Mouse (Mus musculus) neural tube, embryonic 15.5 days (tissue): ENCODE measurements around the gene Spata17. TPM values are rescaled to one million over a fixed set of nuclear protein-coding genes. Genes with fewer than 3 reads are reported as not detected.
"Not testable (repeated sequence)": the region's sequence is repeated elsewhere in the genome, so short reads cannot be mapped to it uniquely, and the experiment has no call there.

Experiments used
- ATAC-seq: fragments of 200-750 bp; cut with Nextera tagmentation; 2 replicates; pipeline ENCODE4 v1.8.0; 2017; ENCODE audit warnings: mild to moderate bottlenecking, moderate TSS enrichment, moderate library complexity; ENCODE audit not compliant: low FRiP score
- H3K27ac ChIP-seq: fragments of 300-500 bp; sonication (generic); replicated peaks from 2 replicates; pipeline ENCODE4 v1.5.1; 2015; ENCODE audit warnings: mild to moderate bottlenecking, inconsistent platforms
- H3K27me3 ChIP-seq: fragments of 300-500 bp; sonication (generic); replicated peaks from 2 replicates; pipeline ENCODE4 v1.6.1; 2015; ENCODE audit warnings: inconsistent platforms
- H3K36me3 ChIP-seq: fragments of 300-500 bp; sonication (generic); 2 replicates; pipeline ENCODE4 v1.6.1; 2015; ENCODE audit warnings: inconsistent platforms
- H3K4me1 ChIP-seq: fragments of 300-500 bp; sonication (generic); 2 replicates; pipeline ENCODE4 v1.6.1; 2015; ENCODE audit warnings: inconsistent platforms
- H3K4me2 ChIP-seq: fragments of 300-500 bp; sonication (generic); 2 replicates; pipeline ENCODE4 v1.6.1; 2015; ENCODE audit warnings: inconsistent platforms, mild to moderate bottlenecking, moderate library complexity
- H3K4me3 ChIP-seq: fragments of 300-500 bp; sonication (generic); replicated peaks from 2 replicates; pipeline ENCODE4 v1.5.1; 2015; ENCODE audit warnings: mild to moderate bottlenecking, inconsistent platforms
- H3K9ac ChIP-seq: fragments of 300-500 bp; sonication (generic); replicated peaks from 2 replicates; pipeline ENCODE4 v1.6.1; 2015; ENCODE audit warnings: mild to moderate bottlenecking, inconsistent platforms
- H3K9me3 ChIP-seq: fragments of 300-500 bp; sonication (generic); replicated peaks from 2 replicates; pipeline ENCODE4 v1.6.1; 2016; ENCODE audit warnings: inconsistent platforms
- whole genome bisulfite sequencing: fragments of 180-500 bp; shearing (Covaris S2); methylation state at CpG from one replicate; pipeline ENCODE4 v1.1.7; 2015; ENCODE audit warnings: mixed read lengths; 5-methylcytosine and 5-hydroxymethylcytosine counted together
- polyA plus RNA-seq: library from polyadenylated mRNA; unstranded; fragments of >200 nt; fragmentation: Nextera tagmentation; extraction: Ambion mirVana; gene quantifications from 2 replicates; pipeline ENCODE4 v1.2.1, GENCODE M21; 2015

The Spata17 gene
- polyA plus RNA-seq, 1 experiment from 2014 or later: 2.0 TPM

DNA sequence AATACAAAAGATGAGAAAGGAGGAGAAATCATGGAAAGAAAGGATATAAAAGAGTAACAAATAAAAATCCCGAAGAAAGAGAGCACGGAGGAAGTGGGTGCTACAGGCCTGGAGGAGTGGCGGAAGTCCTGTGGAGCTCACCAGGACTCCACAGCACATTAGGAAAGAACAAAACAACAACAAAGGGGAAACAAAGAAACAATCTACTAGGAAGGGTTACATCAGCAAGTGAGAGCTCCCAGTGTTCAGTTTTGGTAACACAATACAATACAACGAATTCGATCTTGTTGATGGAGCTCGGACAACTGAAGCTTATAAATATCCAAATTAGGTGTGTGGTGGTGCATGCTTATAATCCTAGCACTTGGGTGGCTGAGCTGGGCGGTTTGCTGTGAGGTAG, 45.6 kb downstream of the Spata17 start:
- WGBS: 74% methylated on average over 7 of the region's 7 CpGs
- H3K9ac ChIP-seq: no peak overlapping the region
- no peak for ATAC-seq
- no peaks in the 10 kb centered on the region for H3K4me1 ChIP-seq
- no peak overlapping the region for H3K4me2 ChIP-seq
- H3K36me3 ChIP-seq: no peaks in the 10 kb centered on the region
- H3K4me3 ChIP-seq: no peak overlapping the region
- H3K27ac ChIP-seq: no peak overlapping the region
- no peaks in the 10 kb centered on the region for H3K27me3 ChIP-seq
- H3K9me3 ChIP-seq: no peaks in the 10 kb centered on the region

DNA sequence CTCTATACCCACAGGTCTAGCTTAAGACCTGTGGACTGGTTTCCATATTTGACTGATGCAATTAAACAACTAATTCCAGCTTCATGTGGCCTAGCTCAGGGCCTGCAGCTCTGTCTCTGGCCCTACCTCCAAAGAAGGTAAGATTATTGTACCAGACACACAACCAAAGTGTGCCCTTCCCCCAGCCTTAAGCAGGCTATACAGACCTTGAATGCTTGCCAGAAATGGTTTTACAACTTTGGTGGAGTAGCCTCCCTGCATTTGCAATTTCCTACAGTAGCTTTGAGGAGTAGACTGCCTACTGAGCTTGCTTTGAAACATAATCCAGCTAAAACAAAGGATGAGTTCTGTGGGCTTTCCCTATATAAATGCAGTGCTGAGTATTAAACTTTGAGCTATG, 51.7 kb downstream of the Spata17 start:
- no peak overlapping the region for H3K27ac ChIP-seq
- H3K36me3 ChIP-seq: no peaks in the 10 kb centered on the region
- no peaks in the 10 kb centered on the region for H3K27me3 ChIP-seq
- H3K4me2 ChIP-seq: no peak overlapping the region
- ATAC-seq: no peak
- no peak overlapping the region for H3K4me3 ChIP-seq
- H3K9ac ChIP-seq: no peak overlapping the region
- H3K9me3 ChIP-seq: no peaks in the 10 kb centered on the region
- H3K4me1 ChIP-seq: no peaks in the 10 kb centered on the region

DNA sequence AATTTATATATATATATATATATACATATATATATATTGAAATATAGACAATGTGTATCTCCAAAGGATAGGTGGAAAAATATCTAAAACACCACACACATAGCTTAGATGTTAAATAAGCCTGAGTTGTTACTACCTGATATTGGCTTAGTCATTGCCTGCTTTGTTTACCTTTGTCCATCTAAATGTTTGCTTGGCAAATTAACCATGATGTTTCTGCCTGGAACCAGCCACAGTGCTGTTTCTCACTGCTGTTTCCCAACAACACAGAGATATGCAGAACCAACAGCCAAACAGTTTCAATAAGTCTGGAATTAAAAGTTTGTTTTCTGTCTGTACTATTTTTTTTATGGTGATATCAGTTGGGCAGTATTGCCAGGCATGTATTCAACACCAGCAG, 59.6 kb downstream of the Spata17 start:
- Histone ChIP-seq H3K4me3 (no peak overlapping the region), H3K9ac (no peak overlapping the region), H3K9me3 (no peaks in the 10 kb centered on the region), H3K27me3 (no peaks in the 10 kb centered on the region), H3K36me3 (no peaks in the 10 kb centered on the region), H3K27ac (no peak overlapping the region), H3K4me1 (no peaks in the 10 kb centered on the region), H3K4me2 (no peak overlapping the region)
- ATAC-seq: no peak

DNA sequence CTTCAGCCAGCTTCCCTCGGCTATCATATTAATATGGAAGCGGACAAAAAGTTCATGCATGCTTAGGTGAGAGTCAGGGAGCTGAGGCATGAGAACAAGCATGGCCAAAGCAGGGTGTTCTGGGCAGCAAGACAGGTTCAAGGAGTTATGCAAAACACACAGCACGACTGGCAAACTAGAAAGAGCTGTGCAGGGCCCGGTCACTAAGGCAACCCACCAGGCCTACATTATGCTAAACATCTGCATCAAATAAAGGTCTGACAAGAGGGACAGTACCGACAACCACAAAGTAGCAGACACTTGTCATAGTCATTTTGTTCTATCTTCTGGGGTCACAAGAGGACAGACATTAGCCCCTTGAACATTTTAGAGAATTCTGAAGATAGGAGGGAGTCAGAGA, 61.6 kb downstream of the Spata17 start:
- no peak overlapping the region for H3K4me3 ChIP-seq
- H3K9ac ChIP-seq: no peak overlapping the region
- WGBS: 65% methylated on average over 5 of the region's 5 CpGs
- no peaks in the 10 kb centered on the region for H3K9me3 ChIP-seq
- H3K4me1 ChIP-seq: no peaks in the 10 kb centered on the region
- H3K27ac ChIP-seq: no peak overlapping the region
- H3K36me3 ChIP-seq: no peaks in the 10 kb centered on the region
- no peaks in the 10 kb centered on the region for H3K27me3 ChIP-seq
- no peak for ATAC-seq
- no peak overlapping the region for H3K4me2 ChIP-seq

DNA sequence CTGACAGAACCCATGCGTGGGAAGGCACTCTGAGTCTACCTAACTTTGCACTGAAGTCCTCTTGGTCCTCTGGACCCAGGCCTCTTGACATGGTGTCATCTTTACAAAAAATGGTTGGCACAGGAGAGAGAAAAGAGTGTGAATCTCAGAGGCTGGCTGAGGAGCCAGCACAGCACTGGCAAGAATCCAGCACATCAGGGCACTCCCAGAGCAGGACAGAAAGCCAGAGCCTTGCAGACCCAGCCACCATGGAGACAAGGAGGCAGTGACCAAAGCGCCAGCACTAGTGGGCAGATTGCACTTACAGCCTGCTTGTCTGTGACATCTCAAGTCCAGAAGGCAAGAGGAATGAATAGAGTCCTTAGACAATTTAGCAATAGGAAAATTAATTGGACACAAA, 62.7 kb downstream of the Spata17 start:
- no peaks in the 10 kb centered on the region for H3K27me3 ChIP-seq
- ATAC-seq: no peak
- no peaks in the 10 kb centered on the region for H3K36me3 ChIP-seq

DNA sequence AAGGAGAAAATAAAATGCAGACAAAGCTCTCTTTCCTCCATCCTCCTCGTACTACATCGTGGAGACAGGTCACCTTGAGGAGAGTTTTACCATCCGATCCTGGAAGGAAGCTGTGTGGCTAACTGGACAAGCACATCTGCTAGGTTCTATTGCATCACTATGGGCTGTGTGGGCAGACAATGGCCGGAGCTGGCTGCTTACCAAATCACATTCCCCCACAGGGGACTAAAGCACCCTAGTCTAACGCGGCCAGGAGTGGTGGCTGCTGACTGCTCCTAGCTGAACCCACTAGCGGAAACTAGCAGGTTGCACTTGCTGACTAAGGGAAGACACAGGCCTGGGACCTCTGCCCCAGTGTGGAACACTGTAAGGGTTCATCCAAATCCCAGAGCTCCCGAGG, 72.3 kb downstream of the Spata17 start:
- Histone ChIP-seq H3K4me3 (no peak overlapping the region), H3K27ac (no peak overlapping the region), H3K9me3 (no peaks in the 10 kb centered on the region), H3K9ac (no peak overlapping the region), H3K36me3 (no peaks in the 10 kb centered on the region), H3K27me3 (no peaks in the 10 kb centered on the region; the same call in 1 of the 2 replicates), H3K4me2 (no peak overlapping the region), H3K4me1 (no peaks in the 10 kb centered on the region)
- no peak for ATAC-seq
- WGBS: 73% methylated on average over 8 of the region's 8 CpGs

More for the DNA sequence above, 62.7 kb downstream of the Spata17 start:
- Histone ChIP-seq H3K4me3 (no peak overlapping the region), H3K9ac (no peak overlapping the region), H3K9me3 (no peaks in the 10 kb centered on the region), H3K4me2 (no peak overlapping the region), H3K4me1 (no peaks in the 10 kb centered on the region), H3K27ac (no peak overlapping the region)
- WGBS: 83% methylated on average over 2 of the region's 2 CpGs

DNA sequence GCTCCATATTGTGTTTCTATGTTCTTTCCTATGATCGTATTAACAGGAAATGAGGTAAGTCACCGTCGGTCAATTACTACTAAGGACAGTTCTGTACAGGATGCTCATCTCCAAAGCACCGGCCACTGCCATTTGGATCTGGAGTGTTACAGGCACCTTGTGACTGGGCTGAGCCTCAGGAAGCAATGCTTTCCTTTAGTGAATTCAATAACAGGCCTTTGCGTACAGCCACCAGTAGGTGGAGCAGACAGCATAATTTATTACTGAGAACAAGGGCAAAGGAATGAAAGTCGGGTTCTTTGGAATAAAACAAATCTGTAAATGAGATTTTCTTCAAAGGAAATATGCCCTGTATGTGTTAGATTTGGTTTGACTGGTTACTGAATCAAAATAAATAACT, 77.8 kb downstream of the Spata17 start:
- H3K36me3 ChIP-seq: no peaks in the 10 kb centered on the region
- H3K9me3 ChIP-seq: no peaks in the 10 kb centered on the region
- WGBS: 37% methylated on average over 6 of the region's 6 CpGs
- no peak overlapping the region for H3K4me2 ChIP-seq
- no peak overlapping the region for H3K9ac ChIP-seq
- no peak overlapping the region for H3K4me3 ChIP-seq
- H3K4me1 ChIP-seq: no peaks in the 10 kb centered on the region
- no peaks in the 10 kb centered on the region; the same call in none of the 2 replicates for H3K27me3 ChIP-seq
- ATAC-seq: no peak
- no peak overlapping the region for H3K27ac ChIP-seq

DNA sequence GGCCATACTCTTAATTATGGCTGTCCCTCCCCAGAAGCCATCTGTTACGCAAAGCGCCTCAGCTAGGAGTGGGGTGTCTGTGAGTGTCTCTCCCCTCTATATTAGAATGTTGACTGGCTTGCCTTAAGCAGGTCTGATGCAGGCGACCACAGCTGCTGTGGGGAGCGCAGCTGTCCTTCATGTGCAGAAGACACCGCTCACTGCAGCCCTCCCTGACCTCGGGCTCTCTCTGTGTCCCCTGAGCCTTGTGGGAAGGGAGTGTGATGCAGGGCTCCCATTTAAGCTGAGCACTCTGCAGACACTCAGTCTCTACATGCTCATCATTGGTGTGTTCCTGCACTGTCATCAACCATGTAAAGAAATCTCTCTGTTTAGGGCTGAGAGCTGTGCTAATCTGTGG, 79.4 kb downstream of the Spata17 start:
- H3K36me3 ChIP-seq: no peaks in the 10 kb centered on the region
- no peak overlapping the region for H3K27ac ChIP-seq
- no peaks in the 10 kb centered on the region for H3K4me1 ChIP-seq
- no peak overlapping the region for H3K9ac ChIP-seq
- no peaks in the 10 kb centered on the region; the same call in none of the 2 replicates for H3K27me3 ChIP-seq
- WGBS: 76% methylated on average over 6 of the region's 6 CpGs
- H3K9me3 ChIP-seq: no peaks in the 10 kb centered on the region
- no peak overlapping the region for H3K4me2 ChIP-seq
- no peak for ATAC-seq
- no peak overlapping the region for H3K4me3 ChIP-seq

DNA sequence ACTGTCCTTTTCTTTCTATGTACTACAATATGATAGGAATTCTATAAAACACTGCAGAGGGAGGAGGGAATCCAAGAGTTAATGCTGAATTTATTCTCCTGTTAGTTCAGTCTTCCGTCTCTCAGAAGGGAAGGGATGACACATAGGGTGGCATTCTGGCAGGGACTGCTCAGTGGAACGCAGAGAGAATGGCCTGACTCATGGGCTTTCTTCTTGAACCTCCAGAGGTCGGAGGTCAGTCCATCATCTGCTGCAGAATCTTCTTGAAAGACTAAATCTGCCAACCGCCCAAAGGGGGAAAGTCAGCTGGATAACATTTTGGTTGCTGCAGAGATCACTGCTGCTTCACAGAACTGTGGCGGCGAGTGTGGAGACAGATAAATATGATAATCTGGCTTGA, 81.4 kb downstream of the Spata17 start:
- Histone ChIP-seq H3K27me3 (no peaks in the 10 kb centered on the region; the same call in 1 of the 2 replicates), H3K9me3 (no peaks in the 10 kb centered on the region), H3K4me3 (no peak overlapping the region), H3K9ac (no peak overlapping the region), H3K36me3 (no peaks in the 10 kb centered on the region), H3K4me1 (no peaks in the 10 kb centered on the region), H3K27ac (no peak overlapping the region), H3K4me2 (no peak overlapping the region)
- no peak for ATAC-seq
- WGBS: 75% methylated on average over 6 of the region's 6 CpGs

DNA sequence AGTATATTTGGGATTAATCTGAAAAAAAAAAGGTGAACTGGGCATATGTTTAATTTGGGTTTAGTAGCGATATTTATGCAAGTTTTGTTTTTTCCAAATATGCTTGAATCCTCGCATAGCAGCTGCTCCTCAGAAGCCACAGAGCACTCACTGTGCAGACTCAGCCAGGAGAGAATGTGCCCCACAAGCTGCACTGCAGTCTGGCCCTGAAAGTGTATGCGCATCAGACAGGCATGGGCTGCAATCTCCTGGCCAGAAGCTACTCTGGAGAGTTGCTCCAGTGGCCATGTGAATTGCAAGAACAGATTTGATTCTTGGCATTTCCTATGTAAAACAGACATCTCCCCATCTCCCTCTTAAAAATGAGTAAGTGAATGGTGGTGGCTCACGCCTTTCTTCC, 82.9 kb downstream of the Spata17 start:
- Histone ChIP-seq H3K4me3 (no peak overlapping the region), H3K36me3 (no peaks in the 10 kb centered on the region), H3K9me3 (no peaks in the 10 kb centered on the region), H3K4me1 (no peaks in the 10 kb centered on the region), H3K4me2 (no peak overlapping the region), H3K9ac (no peak overlapping the region), H3K27me3 (no peaks in the 10 kb centered on the region; the same call in 1 of the 2 replicates), H3K27ac (no peak overlapping the region)
- no peak for ATAC-seq
- WGBS: 80% methylated on average over 4 of the region's 4 CpGs

DNA sequence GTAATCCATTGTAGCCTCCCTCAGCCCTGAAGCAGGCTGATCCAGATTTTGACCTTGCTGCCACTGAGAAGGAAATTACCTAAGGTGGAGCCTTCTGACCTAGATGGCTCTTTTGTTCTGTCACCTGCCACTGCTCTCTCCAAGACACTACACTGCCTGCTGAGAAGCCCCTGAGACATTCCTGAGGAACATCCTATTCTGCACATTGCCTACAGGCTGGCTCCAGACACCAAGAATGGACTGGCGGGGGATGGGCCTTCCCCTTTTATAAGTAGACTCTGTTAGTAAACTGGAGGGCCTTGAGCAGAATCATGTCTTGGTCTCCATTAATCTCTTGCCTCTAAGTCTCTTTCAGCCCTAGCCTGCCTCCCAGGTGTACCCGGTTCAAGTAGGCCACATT, 87.7 kb downstream of the Spata17 start:
- H3K4me3 ChIP-seq, H3K9ac ChIP-seq, H3K9me3 ChIP-seq, H3K27me3 ChIP-seq, ATAC-seq, H3K4me2 ChIP-seq, H3K36me3 ChIP-seq, H3K27ac ChIP-seq, H3K4me1 ChIP-seq: not testable (repeated sequence)
- 94% methylated on average over 2 of the region's 2 CpGs for WGBS

DNA sequence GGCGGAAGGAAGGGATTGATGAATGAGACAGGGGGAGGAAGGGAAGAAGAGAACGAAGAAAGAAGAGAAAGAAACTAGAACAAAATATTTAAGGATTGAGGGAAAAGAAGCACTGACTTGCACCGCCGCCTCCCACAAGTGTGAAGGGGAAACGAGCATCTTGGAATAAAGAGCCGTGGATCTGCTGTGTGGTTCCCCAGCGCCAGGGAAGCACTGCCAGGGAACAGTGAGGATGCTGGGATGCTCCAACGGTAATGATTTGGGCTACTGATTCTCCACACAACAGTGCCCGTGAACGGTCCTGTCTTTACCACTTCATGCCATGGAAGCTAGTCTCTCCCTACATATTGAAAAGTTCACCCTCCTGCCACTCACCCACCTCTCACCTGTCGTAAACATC, 89.5 kb downstream of the Spata17 start:
- no peak for ATAC-seq
- no peaks in the 10 kb centered on the region for H3K36me3 ChIP-seq
- WGBS: 88% methylated on average over 11 of the region's 11 CpGs
- 0 out of 2 replicates have a peak, but pooled peaks cover 4% of the 10 kb centered on the region for H3K27me3 ChIP-seq
- H3K4me2 ChIP-seq: no peak overlapping the region
- H3K9me3 ChIP-seq: no peaks in the 10 kb centered on the region
- H3K27ac ChIP-seq: no peak overlapping the region
- no peaks in the 10 kb centered on the region for H3K4me1 ChIP-seq
- H3K4me3 ChIP-seq: no peak overlapping the region
- H3K9ac ChIP-seq: no peak overlapping the region

DNA sequence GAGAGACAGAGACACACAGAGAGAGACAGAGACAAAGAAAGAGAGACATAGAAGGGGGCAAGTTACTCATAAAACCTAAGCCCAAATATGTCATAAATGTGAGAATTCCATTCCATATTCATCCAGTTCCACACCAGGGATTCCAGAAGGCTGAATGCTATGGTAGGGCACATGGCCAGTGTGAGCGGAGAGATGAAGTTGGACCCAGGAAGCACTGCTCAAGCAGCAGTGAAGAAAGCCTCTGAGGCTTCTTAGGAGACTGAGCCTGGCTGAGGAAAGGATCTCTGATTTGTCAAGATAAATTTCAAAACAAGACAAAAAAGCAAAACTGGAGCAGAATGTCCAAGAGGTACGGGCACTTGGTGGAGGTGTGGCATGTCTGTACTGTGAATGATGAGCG, 90.3 kb downstream of the Spata17 start:
- no peaks in the 10 kb centered on the region for H3K36me3 ChIP-seq
- H3K4me1 ChIP-seq: no peaks in the 10 kb centered on the region
- H3K9me3 ChIP-seq: no peaks in the 10 kb centered on the region
- no peak overlapping the region for H3K9ac ChIP-seq
- 81% methylated on average over 3 of the region's 3 CpGs for WGBS
- 0 out of 2 replicates have a peak, but pooled peaks cover 4% of the 10 kb centered on the region for H3K27me3 ChIP-seq
- H3K27ac ChIP-seq: no peak overlapping the region
- no peak overlapping the region for H3K4me3 ChIP-seq
- no peak for ATAC-seq
- H3K4me2 ChIP-seq: no peak overlapping the region
